Mouse (Mus musculus) myocyte (in vitro differentiated cells): ENCODE data around the gene Insrr. TPM values are rescaled to one million over a fixed set of nuclear protein-coding genes. Genes with fewer than 3 reads are reported as not detected.

Experiments
- H3K27me3 ChIP-seq: one replicate; pipeline ENCODE4 v1.6.1; 2011; ENCODE audit not compliant: control insufficient read depth, insufficient read depth, insufficient read length
- H3K36me3 ChIP-seq: one replicate; pipeline ENCODE4 v1.6.1; 2011; ENCODE audit not compliant: control insufficient read depth, insufficient read depth
- H3K4me2 ChIP-seq: one replicate; pipeline ENCODE4 v1.6.1; 2011; ENCODE audit warnings: low read depth, control low read depth
- H3K4me3 ChIP-seq: one replicate; pipeline ENCODE4 v1.5.1; 2011; ENCODE audit warnings: mild to moderate bottlenecking, control low read depth, moderate library complexity
- H3K79me2 ChIP-seq: one replicate; pipeline ENCODE4 v1.6.1; 2011; ENCODE audit not compliant: control insufficient read depth, insufficient read depth
- H3ac ChIP-seq: one replicate; pipeline ENCODE4 v1.6.1; 2011; ENCODE audit not compliant: control insufficient read depth, insufficient read length
- CEBPB ChIP-seq: IDR thresholded peaks from 2 replicates; pipeline ENCODE4 v1.6.1; 2011; ENCODE audit warnings: mild to moderate bottlenecking, moderate library complexity; ENCODE audit not compliant: poor library complexity, insufficient read depth, severe bottlenecking
- E2F4 ChIP-seq: IDR thresholded peaks from one replicate; pipeline ENCODE4 v1.6.1; 2011; ENCODE audit warnings: mild to moderate bottlenecking, control low read depth, moderate library complexity; ENCODE audit not compliant: insufficient read depth
- MAX ChIP-seq: IDR thresholded peaks from one replicate; pipeline ENCODE4 v1.6.1; 2011; ENCODE audit warnings: low read depth, mild to moderate bottlenecking, control low read depth
- MYOD1 ChIP-seq, 3 experiments: IDR thresholded peaks; one replicate each; pipeline ENCODE4 v1.6.1; 2011; ENCODE audit warnings: control low read depth in 2 of 3, low read depth in 2 of 3, mild to moderate bottlenecking in 2 of 3, moderate library complexity in 1 of 3; ENCODE audit not compliant: insufficient read length in 2 of 3, control insufficient read depth in 1 of 3
- MYOG ChIP-seq, 3 experiments: IDR thresholded peaks; one replicate each; pipeline ENCODE4 v1.6.1; 2011; ENCODE audit warnings: control low read depth in 2 of 3, low read depth in 2 of 3, mild to moderate bottlenecking in 2 of 3; ENCODE audit not compliant: insufficient read length in 2 of 3, control insufficient read depth in 1 of 3, insufficient read depth in 1 of 3
- POLR2A ChIP-seq: IDR thresholded peaks from one replicate; pipeline ENCODE4 v1.6.1; 2011; ENCODE audit warnings: low read depth, mild to moderate bottlenecking, control low read depth, moderate library complexity; ENCODE audit not compliant: insufficient read length
- POLR2AphosphoS2 ChIP-seq: IDR thresholded peaks from one replicate; pipeline ENCODE4 v1.6.1; 2011; ENCODE audit warnings: low read depth, control low read depth; ENCODE audit not compliant: insufficient read length
- REST ChIP-seq: IDR thresholded peaks from one replicate; pipeline ENCODE4 v1.6.1; 2011; ENCODE audit warnings: mild to moderate bottlenecking, control low read depth, moderate library complexity; ENCODE audit not compliant: insufficient read depth, insufficient read length
- SRF ChIP-seq: IDR thresholded peaks from one replicate; pipeline ENCODE4 v1.6.1; 2011; ENCODE audit warnings: low read depth; ENCODE audit not compliant: control insufficient read depth, insufficient read length
- TCF12 ChIP-seq: IDR thresholded peaks from one replicate; pipeline ENCODE4 v1.6.1; 2011; ENCODE audit warnings: mild to moderate bottlenecking, control low read depth; ENCODE audit not compliant: poor library complexity, insufficient read depth, severe bottlenecking
- TCF3 ChIP-seq: IDR thresholded peaks from one replicate; pipeline ENCODE4 v1.6.1; 2011; ENCODE audit warnings: low read depth, control low read depth; ENCODE audit not compliant: insufficient read length
- USF1 ChIP-seq: IDR thresholded peaks from one replicate; pipeline ENCODE4 v1.6.1; 2011; ENCODE audit warnings: low read depth, mild to moderate bottlenecking, control low read depth, moderate library complexity
- polyA plus RNA-seq: library from polyadenylated mRNA; unstranded; fragments of >200 nt; fragmentation: generic; extraction: Trizol; gene quantifications from one replicate; pipeline ENCODE4 v1.2.1, GENCODE M21; 2012; ENCODE audit warnings: missing spikeins

Gene Insrr
- polyA plus RNA-seq, 1 experiment: not detected

DNA sequence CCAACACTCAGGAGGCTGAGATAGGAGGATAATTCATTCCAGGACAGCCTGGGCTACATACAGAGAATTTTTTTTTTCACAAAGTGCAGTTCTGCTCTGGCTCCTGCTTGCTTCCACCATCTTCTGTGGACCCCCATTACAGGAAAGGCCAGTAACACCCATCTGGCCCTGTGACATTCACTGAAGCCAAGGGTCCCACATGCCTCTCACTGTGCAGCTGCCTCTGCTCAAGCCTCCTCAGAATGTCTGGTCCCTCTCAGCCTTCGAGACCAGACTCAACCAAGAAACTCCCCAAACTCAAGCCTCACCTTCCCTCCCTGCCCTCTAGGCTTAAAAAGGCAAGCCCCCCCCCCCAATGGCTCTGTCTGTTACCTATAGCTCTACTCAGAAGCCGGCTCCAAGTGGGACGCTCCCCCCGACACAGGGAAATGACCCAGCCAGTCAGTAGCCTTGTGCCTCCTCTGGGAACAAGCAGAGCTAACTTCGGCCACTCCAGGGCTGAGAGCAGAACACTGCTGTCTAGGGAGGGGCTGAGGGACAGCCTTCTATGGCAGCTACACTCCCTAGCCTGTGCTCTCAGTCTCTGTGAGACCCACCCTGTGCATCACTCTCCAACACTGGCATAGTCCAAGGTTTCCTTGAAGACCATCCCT, 31.0 kb upstream of the Insrr start:
- Histone ChIP-seq H3K36me3 (no peaks in the 10 kb centered on the region), H3K4me2 (no peak overlapping the region), H3K27me3 (peaks cover under 1% of the 10 kb centered on the region), H3ac (no peak overlapping the region), H3K4me3 (no peak overlapping the region), H3K79me2 (no peaks in the 10 kb centered on the region)
- no peak for TF ChIP-seq MYOG (IDR thresholded peaks at IDR 0.05; ENCODE audit: control insufficient read depth in 1 of 3, insufficient read depth in 1 of 3, insufficient read length in 2 of 3, low read depth in 2 of 3)
- TF ChIP-seq E2F4: no peak
- no peak for TF ChIP-seq SRF
- TF ChIP-seq REST: no peak
- TF ChIP-seq MYOD1 (IDR thresholded peaks at IDR 0.05; ENCODE audit: control insufficient read depth in 1 of 3, insufficient read length in 2 of 3, low read depth in 2 of 3): no peak
- TF ChIP-seq MAX: no peak
- TF ChIP-seq TCF12: no peak
- TF ChIP-seq USF1: no peak
- no peak for TF ChIP-seq POLR2AphosphoS2

DNA sequence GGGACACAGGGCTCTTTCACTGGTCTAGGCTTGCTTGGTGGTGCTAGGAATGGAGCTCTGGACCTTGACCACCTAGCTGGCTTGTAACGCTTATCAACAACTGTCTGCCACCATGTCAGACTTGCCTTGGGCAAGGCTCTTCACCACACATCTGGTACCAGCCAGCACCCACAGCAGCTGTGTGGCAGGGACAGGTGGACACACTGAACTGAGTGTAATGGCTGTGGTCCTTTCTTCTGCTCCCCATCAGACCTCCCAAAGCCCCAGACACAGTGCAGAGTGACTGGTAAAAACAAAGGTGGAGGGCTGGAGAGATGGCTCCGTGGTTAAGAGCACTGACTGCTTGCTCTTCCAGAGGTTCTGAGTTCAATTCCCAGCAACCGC, 30.5 kb upstream of the Insrr start:
- H3K4me2 ChIP-seq: no peak overlapping the region

DNA sequence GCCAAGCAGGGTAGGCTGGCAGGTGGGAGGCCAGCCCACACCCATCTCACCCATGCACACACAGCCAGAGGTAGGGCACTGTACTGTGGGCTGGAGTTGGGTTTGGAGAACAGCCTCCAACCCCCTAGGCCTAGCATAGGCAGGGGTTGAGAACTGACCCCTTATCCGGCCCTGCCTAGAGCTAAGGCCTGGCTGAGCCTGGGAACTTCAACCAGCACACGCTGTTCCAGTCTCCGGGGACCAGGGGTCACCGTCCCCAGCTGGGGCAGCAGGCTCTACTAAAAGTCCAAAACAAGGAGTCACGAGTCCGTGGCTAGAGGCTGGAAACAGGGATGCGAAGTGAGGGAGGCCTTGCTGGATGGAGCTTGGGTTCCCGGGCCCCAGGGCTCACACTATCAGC, 29.0 kb upstream of the Insrr start:
- Histone ChIP-seq H3K36me3 (no peaks in the 10 kb centered on the region), H3K27me3 (peaks cover 20% of the 10 kb centered on the region), H3K4me2 (no peak overlapping the region), H3K4me3 (no peak overlapping the region), H3ac (no peak overlapping the region), H3K79me2 (no peaks in the 10 kb centered on the region)
- no peak for TF ChIP-seq MYOG (IDR thresholded peaks at IDR 0.05; ENCODE audit: control insufficient read depth in 1 of 3, insufficient read depth in 1 of 3, insufficient read length in 2 of 3, low read depth in 2 of 3)
- TF ChIP-seq TCF12: no peak
- no peak for TF ChIP-seq POLR2A
- TF ChIP-seq USF1: no peak
- TF ChIP-seq REST: no peak
- TF ChIP-seq CEBPB: no peak
- no peak for TF ChIP-seq MAX
- TF ChIP-seq SRF: no peak
- TF ChIP-seq POLR2AphosphoS2: no peak
- no peak for TF ChIP-seq TCF3
- no peak for TF ChIP-seq E2F4
- no peak for TF ChIP-seq MYOD1 (IDR thresholded peaks at IDR 0.05; ENCODE audit: control insufficient read depth in 1 of 3, insufficient read length in 2 of 3, low read depth in 2 of 3)

More for the DNA sequence above, 30.5 kb upstream of the Insrr start:
- no peaks in the 10 kb centered on the region for H3K79me2 ChIP-seq
- no peaks in the 10 kb centered on the region for H3K36me3 ChIP-seq
- H3K4me3 ChIP-seq: no peak overlapping the region
- TF ChIP-seq POLR2A (no peak), MYOD1 (IDR thresholded peaks at IDR 0.05; ENCODE audit: control insufficient read depth in 1 of 3, insufficient read length in 2 of 3, low read depth in 2 of 3) (peak in 2 of 3 experiments; percentile 62 to 71)
- peaks cover 5% of the 10 kb centered on the region for H3K27me3 ChIP-seq
- H3ac ChIP-seq: no peak overlapping the region

DNA sequence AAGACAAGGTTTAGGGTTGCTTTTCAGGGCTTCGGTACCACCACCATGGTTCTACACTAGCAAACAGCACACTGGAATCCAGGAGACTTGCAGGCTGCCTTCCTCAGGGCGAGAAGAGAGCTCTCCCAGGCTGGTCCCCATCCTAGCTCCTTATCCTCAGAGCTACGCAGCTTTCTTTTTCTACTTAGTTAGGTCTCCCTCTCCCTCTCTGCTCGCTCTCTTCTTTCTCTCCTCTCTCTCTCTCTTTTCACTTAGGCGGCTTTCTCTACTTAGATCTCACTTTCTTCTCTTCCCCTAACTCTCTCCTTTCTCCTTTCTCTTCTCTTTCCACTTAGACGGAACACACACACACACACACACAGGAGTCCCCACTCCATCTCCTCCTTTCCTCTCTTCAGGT, 28.3 kb upstream of the Insrr start:
- no peaks in the 10 kb centered on the region for H3K36me3 ChIP-seq
- peak overlapping the region; percentile 61 for H3K4me2 ChIP-seq
- no peak overlapping the region for H3ac ChIP-seq
- no peak overlapping the region for H3K4me3 ChIP-seq
- H3K27me3 ChIP-seq: peaks cover 27% of the 10 kb centered on the region
- no peak for TF ChIP-seq REST
- no peak for TF ChIP-seq MYOD1 (IDR thresholded peaks at IDR 0.05; ENCODE audit: control insufficient read depth in 1 of 3, insufficient read length in 2 of 3, low read depth in 2 of 3)
- TF ChIP-seq TCF3: no peak
- no peak for TF ChIP-seq TCF12
- TF ChIP-seq E2F4: no peak
- TF ChIP-seq USF1: no peak
- TF ChIP-seq CEBPB: no peak
- TF ChIP-seq POLR2AphosphoS2: no peak
- no peak for TF ChIP-seq MAX
- no peak for TF ChIP-seq SRF
- no peak for TF ChIP-seq POLR2A
- no peak for TF ChIP-seq MYOG (IDR thresholded peaks at IDR 0.05; ENCODE audit: control insufficient read depth in 1 of 3, insufficient read depth in 1 of 3, insufficient read length in 2 of 3, low read depth in 2 of 3)
- no peaks in the 10 kb centered on the region for H3K79me2 ChIP-seq

DNA sequence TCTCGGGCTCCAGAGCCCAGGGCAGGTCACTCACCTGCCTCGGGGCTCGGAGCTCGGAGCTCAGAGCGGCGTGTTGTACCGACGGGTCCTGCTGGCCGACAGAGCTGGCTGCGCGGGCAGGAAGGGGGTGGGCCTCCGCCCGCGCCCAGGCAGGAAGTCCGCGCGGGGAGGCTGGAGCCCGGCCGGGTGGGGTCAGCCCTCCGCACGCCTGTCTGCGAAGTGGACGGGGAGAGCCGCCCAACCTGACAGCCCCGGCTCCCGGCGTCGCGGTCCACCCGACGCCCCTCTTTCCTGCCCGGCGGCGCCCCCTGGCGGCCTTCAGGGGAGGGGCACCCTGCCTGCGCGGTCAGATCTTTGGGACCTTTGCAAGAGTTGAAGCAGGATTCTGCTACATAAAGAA, 27.9 kb upstream of the Insrr start:
- Histone ChIP-seq H3K27me3 (peaks cover 31% of the 10 kb centered on the region), H3K4me3 (no peak overlapping the region), H3K4me2 (peak overlapping the region; percentile 61), H3K36me3 (no peaks in the 10 kb centered on the region), H3K79me2 (no peaks in the 10 kb centered on the region), H3ac (no peak overlapping the region)
- no peak for TF ChIP-seq POLR2AphosphoS2
- no peak for TF ChIP-seq TCF12
- TF ChIP-seq CEBPB: no peak
- no peak for TF ChIP-seq USF1
- no peak for TF ChIP-seq MAX
- TF ChIP-seq POLR2A: no peak
- no peak for TF ChIP-seq REST
- TF ChIP-seq MYOG (IDR thresholded peaks at IDR 0.05; ENCODE audit: control insufficient read depth in 1 of 3, insufficient read depth in 1 of 3, insufficient read length in 2 of 3, low read depth in 2 of 3): no peak
- TF ChIP-seq SRF: no peak
- no peak for TF ChIP-seq TCF3
- TF ChIP-seq MYOD1 (IDR thresholded peaks at IDR 0.05; ENCODE audit: control insufficient read depth in 1 of 3, insufficient read length in 2 of 3, low read depth in 2 of 3): no peak
- no peak for TF ChIP-seq E2F4
